Mouse (Mus musculus) neural tube, embryonic 14.5 days (tissue): ENCODE measurements around the gene Fthl17f. TPM values are rescaled to one million over a fixed set of nuclear protein-coding genes. Genes with fewer than 3 reads are reported as not detected.

Experiments
- ATAC-seq: fragments of 200-750 bp; cut with Nextera tagmentation; 2 replicates; pipeline ENCODE4 v1.8.0; 2017; ENCODE audit warnings: low read depth, mild to moderate bottlenecking, moderate TSS enrichment, moderate library complexity
- H3K27ac ChIP-seq: fragments of 300-500 bp; sonication (generic); 2 replicates; pipeline ENCODE4 v1.5.1; 2014; ENCODE audit warnings: low read depth, mild to moderate bottlenecking, control low read depth, low read length, moderate library complexity, mixed read lengths
- H3K27me3 ChIP-seq: fragments of 300-500 bp; sonication (generic); 2 replicates; pipeline ENCODE4 v1.6.1; 2014; ENCODE audit warnings: low read length; ENCODE audit not compliant: control insufficient read depth, insufficient read depth
- H3K36me3 ChIP-seq: fragments of 300-500 bp; sonication (generic); 2 replicates; pipeline ENCODE4 v1.6.1; 2014; ENCODE audit warnings: low read length, mixed read lengths; ENCODE audit not compliant: control insufficient read depth, insufficient read depth
- H3K4me1 ChIP-seq: fragments of 300-500 bp; sonication (generic); 2 replicates; pipeline ENCODE4 v1.6.1; 2014; ENCODE audit warnings: low read length; ENCODE audit not compliant: control insufficient read depth, insufficient read depth
- H3K4me2 ChIP-seq: fragments of 300-500 bp; sonication (generic); 2 replicates; pipeline ENCODE4 v1.6.1; 2014; ENCODE audit warnings: mild to moderate bottlenecking, low read depth, low read length, control low read depth
- H3K4me3 ChIP-seq: fragments of 300-500 bp; sonication (generic); 2 replicates; pipeline ENCODE4 v1.5.1; 2014; ENCODE audit warnings: low read depth, low read length, control low read depth, mixed read lengths
- H3K9ac ChIP-seq: fragments of 300-500 bp; sonication (generic); replicated peaks from 2 replicates; pipeline ENCODE4 v1.6.1; 2014; ENCODE audit warnings: low read depth, mild to moderate bottlenecking, control low read depth, low read length, mixed read lengths
- H3K9me3 ChIP-seq: fragments of 300-500 bp; sonication (generic); 2 replicates; pipeline ENCODE4 v1.6.1; 2016; ENCODE audit warnings: low read length; ENCODE audit not compliant: control insufficient read depth
- WGBS: fragments of 180-500 bp; shearing (Covaris S2); extraction: QIAGEN DNeasy Blood & Tissue Kit; methylation state at CpG from one replicate; pipeline ENCODE4 v1.1.7; 2014; 5-methylcytosine and 5-hydroxymethylcytosine counted together
- polyA plus RNA-seq: library from polyadenylated mRNA; unstranded; fragments of >200 nt; fragmentation: Nextera tagmentation; extraction: Ambion mirVana; gene quantifications from 2 replicates; pipeline ENCODE4 v1.2.1, GENCODE M21; 2014

Fthl17f gene
- polyA plus RNA-seq, 1 experiment from 2014 or later = not detected

DNA sequence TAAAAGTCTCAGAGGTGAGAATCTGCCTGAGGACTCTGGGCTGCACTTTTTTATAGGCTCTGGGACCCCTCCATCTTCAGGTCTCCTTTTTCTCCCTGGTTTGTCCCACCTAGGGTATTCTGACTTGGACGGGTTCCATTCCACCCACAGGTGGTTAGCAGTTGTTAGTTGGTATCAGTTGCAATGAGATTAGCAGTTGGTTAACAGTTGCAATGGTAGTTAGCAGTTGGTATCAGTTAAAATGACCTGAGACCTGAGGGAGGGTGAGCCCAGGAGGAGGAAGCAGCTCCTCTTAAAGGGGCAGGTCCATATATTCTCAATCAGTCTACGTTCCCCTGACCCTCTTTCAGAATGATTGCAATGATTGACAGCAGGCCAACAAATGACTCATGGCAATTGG, 47.6 kb downstream of the Fthl17f start:
- 65% methylated on average over 2 of the region's 2 CpGs for WGBS
- H3K4me1 ChIP-seq = no peaks in the 10 kb centered on the region

More for the DNA sequence above, 47.6 kb downstream of the Fthl17f start:
- no peak for ATAC-seq
- H3K27me3 ChIP-seq = no peaks in the 10 kb centered on the region
- no peaks in the 10 kb centered on the region for H3K9me3 ChIP-seq
- H3K4me2 ChIP-seq = no peak overlapping the region
- no peaks in the 10 kb centered on the region for H3K36me3 ChIP-seq
- H3K4me3 ChIP-seq = no peak overlapping the region
- no peak overlapping the region for H3K9ac ChIP-seq
- H3K27ac ChIP-seq = no peak overlapping the region

Other genes with a start within 250 kb of the Fthl17f start
- not detected in 2 replicates for gene Gm6592, start 219.0 kb upstream of the Fthl17f start, polyA plus RNA-seq
- gene Gm5751, start 188.8 kb upstream of the Fthl17f start, polyA plus RNA-seq = not detected in 2 replicates
- gene B630019K06Rik, start 170.6 kb upstream of the Fthl17f start, polyA plus RNA-seq = 34.3 and 37.4 TPM in 2 replicates
- not detected in 2 replicates for gene Fthl17b, start 100.0 kb upstream of the Fthl17f start, polyA plus RNA-seq
- gene Fthl17c, start 86.5 kb upstream of the Fthl17f start, polyA plus RNA-seq = not detected in 2 replicates
- gene Fthl17d, start 76.3 kb upstream of the Fthl17f start, polyA plus RNA-seq = not detected in 2 replicates
- gene Fthl17e, start 29.5 kb upstream of the Fthl17f start, polyA plus RNA-seq = not detected in 2 replicates
- gene 4930402K13Rik, start 41.5 kb downstream of the Fthl17f start, polyA plus RNA-seq = not detected in 2 replicates
- gene Lancl3, start 136.9 kb downstream of the Fthl17f start, polyA plus RNA-seq = 2.5 and 3.6 TPM in 2 replicates
- 0.39 TPM in 1 of 2 replicates, not detected in the other for gene Gm14862, start 193.9 kb downstream of the Fthl17f start, polyA plus RNA-seq
- 7.3 TPM in 2 replicates for gene Xk, start 209.7 kb downstream of the Fthl17f start, polyA plus RNA-seq
- gene H2al1m, start 220.7 kb downstream of the Fthl17f start, polyA plus RNA-seq = not detected in 2 replicates